Mouse (Mus musculus) heart, embryonic 16.5 days (tissue): ENCODE results near the gene Akr7a5. TPM values are rescaled to one million over a fixed set of nuclear protein-coding genes. Genes with fewer than 3 reads are reported as not detected.

Source experiments
- ATAC-seq: fragments of 200-750 bp; cut with Nextera tagmentation; replicated peaks from 2 replicates; pipeline ENCODE4 v1.8.0; 2017; ENCODE audit warnings: moderate number of reproducible peaks; ENCODE audit not compliant: insufficient read depth, low FRiP score; ENCODE audit errors: extremely low read depth
- H3K27ac ChIP-seq: fragments of 300-500 bp; sonication (generic); 2 replicates; pipeline ENCODE4 v1.5.1; 2014; ENCODE audit warnings: mild to moderate bottlenecking, low read length, control low read depth, moderate library complexity
- H3K27me3 ChIP-seq: fragments of 300-500 bp; sonication (generic); 2 replicates; pipeline ENCODE4 v1.6.1; 2014; ENCODE audit warnings: low read length, mixed read lengths; ENCODE audit not compliant: control insufficient read depth, insufficient read depth
- H3K36me3 ChIP-seq: fragments of 300-500 bp; sonication (generic); 2 replicates; pipeline ENCODE4 v1.6.1; 2014; ENCODE audit not compliant: control insufficient read depth, insufficient read depth
- H3K4me1 ChIP-seq: fragments of 300-500 bp; sonication (generic); 2 replicates; pipeline ENCODE4 v1.6.1; 2014; ENCODE audit warnings: low read length, mixed read lengths; ENCODE audit not compliant: control insufficient read depth, insufficient read depth
- H3K4me2 ChIP-seq: fragments of 300-500 bp; sonication (generic); 2 replicates; pipeline ENCODE4 v1.6.1; 2014; ENCODE audit warnings: low read depth, mild to moderate bottlenecking, control low read depth, low read length
- H3K4me3 ChIP-seq: fragments of 300-500 bp; sonication (generic); 2 replicates; pipeline ENCODE4 v1.5.1; 2014; ENCODE audit warnings: mild to moderate bottlenecking, control low read depth, low read length
- H3K9ac ChIP-seq: fragments of 300-500 bp; sonication (generic); 2 replicates; pipeline ENCODE4 v1.6.1; 2014; ENCODE audit warnings: low read length, control low read depth
- H3K9me3 ChIP-seq: fragments of 300-500 bp; sonication (generic); replicated peaks from 2 replicates; pipeline ENCODE4 v1.6.1; 2016; ENCODE audit warnings: low read length; ENCODE audit not compliant: control insufficient read depth
- WGBS: fragments of 180-500 bp; shearing (Covaris S2); extraction: QIAGEN DNeasy Blood & Tissue Kit; methylation state at CpG from one replicate; pipeline ENCODE4 v1.1.7; 2014; 5-methylcytosine and 5-hydroxymethylcytosine counted together
- polyA plus RNA-seq: library from polyadenylated mRNA; unstranded; fragments of >200 nt; fragmentation: Nextera tagmentation; extraction: Ambion mirVana; gene quantifications from 2 replicates; pipeline ENCODE4 v1.2.1, GENCODE M21; 2015

Gene Akr7a5
- polyA plus RNA-seq, 1 experiment from 2014 or later: 74.5 TPM

DNA sequence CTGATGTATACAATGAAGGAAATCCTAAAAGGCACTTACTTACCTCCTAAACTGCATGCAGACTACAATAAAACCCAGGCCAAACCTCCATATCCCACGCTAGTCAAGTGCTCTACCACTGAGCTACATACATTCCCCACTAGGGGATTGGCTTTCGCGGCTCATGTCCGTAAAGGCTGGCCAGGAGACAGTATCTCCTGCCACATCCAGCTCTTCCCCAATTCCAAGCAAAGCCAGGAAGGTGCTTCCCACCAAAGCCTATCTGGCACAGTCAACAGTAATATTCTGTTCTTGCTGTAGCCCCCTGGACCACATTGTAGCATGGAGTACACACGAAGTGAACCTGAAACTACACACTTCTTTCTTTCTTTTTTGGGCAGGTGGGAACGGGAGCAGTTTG lies 893 bp upstream of the Akr7a5 start:
- Histone ChIP-seq H3K27ac (no peak overlapping the region), H3K4me1 (peaks cover 17% of the 10 kb centered on the region), H3K27me3 (peaks cover 2% of the 10 kb centered on the region; the same call in 1 of the 2 replicates), H3K9ac (peak overlapping the region; percentile 96), H3K9me3 (no peaks in the 10 kb centered on the region), H3K36me3 (0 out of 2 replicates have a peak, but pooled peaks cover 3% of the 10 kb centered on the region), H3K4me3 (peak overlapping the region; percentile 93), H3K4me2 (peak overlapping the region; percentile 99)
- no peak for ATAC-seq
- 23% methylated on average over 6 of the region's 6 CpGs for WGBS

DNA sequence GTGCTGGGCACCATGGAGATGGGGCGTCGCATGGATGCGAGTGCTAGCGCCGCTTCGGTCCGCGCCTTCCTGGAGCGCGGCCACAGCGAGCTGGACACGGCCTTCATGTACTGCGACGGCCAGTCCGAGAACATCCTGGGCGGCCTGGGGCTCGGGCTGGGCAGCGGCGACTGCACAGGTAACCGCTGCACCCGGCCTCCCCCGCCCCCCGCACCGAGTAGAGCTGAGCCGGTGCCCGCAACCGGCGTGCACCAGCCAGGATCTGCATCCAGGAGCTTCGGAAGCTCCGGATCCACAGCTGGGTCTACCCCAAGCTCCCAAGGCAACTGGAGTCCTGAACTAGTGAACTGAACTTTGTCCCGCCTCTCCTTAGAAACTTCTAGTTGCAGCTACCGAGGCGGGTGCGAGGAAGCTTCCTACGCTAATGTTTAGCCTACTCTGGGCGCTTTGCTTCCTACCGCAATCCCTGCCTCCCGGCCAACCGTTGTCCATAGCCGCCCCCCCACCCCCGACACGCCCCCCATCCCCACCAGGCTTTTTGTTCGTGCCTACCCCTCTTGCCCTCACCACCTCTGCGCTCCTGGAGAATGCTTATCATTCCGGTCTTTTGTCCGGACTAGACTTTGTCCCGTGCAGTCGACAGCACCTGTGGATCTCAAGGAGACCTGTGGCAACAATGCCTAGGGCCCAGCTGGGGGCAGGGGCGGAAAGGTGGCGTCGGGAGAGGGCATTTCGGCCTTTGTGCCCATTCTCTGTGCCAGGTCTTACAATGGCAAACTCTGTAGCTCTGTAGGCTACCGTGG lies 556 bp downstream of the Akr7a5 start:
- Histone ChIP-seq H3K9me3 (no peaks in the 10 kb centered on the region), H3K27me3 (peaks cover 2% of the 10 kb centered on the region; the same call in 1 of the 2 replicates), H3K9ac (peak overlapping the region; percentile 96), H3K4me3 (peak overlapping the region; percentile 93), H3K36me3 (peaks cover 9% of the 10 kb centered on the region), H3K4me2 (peak overlapping the region; percentile 99), H3K27ac (peak overlapping the region; percentile 73), H3K4me1 (peaks cover 17% of the 10 kb centered on the region)
- 2% methylated on average over 53 of the region's 53 CpGs for WGBS
- ATAC-seq: peak; percentile 74

DNA sequence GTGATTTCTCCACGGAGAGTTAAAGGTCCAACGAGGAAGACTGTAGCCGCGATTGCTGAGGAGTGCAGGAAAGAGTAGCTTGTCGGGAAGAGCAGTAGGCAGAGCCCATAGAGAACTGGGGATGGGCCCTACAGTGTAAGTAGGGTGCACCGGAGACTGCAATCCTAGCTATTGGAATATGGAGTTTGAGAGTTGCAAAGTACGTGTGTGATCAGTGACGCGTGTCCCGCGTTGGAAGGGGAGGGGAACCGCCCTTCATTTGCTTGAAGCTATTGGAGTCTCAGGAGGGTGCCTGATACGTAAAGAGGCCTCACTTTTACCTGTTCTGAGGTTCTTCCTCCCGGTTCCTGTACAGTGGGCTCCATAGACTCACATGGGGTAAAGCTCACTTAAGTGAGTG lies 1.2 kb downstream of the Akr7a5 start:
- Histone ChIP-seq H3K27me3 (peaks cover 2% of the 10 kb centered on the region; the same call in 1 of the 2 replicates), H3K27ac (no peak overlapping the region), H3K4me1 (peaks cover 17% of the 10 kb centered on the region), H3K9me3 (no peaks in the 10 kb centered on the region), H3K9ac (peak overlapping the region; percentile 96), H3K36me3 (peaks cover 9% of the 10 kb centered on the region), H3K4me3 (peak overlapping the region; percentile 93), H3K4me2 (peak overlapping the region; percentile 99)
- WGBS: 28% methylated on average over 14 of the region's 14 CpGs
- ATAC-seq: no peak

DNA sequence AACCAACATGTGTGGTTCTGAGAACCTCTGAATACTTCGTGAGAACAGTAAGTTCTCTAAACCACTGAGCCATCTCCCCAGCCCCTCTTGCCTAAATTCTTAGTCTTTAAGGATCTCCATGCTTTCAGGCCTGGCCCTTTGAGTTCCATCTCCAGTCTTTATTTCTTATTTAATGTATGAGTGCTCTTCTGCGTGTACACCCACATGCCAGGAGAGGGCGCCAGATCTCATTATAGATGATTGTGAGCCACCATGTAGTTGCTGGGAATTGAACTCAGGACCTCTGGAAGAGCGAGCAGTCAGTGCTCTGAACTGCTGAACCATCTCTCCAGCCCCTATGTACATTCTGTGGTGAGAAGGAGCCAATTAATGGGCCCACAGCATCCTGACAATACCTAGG lies 2.1 kb downstream of the Akr7a5 start:
- Histone ChIP-seq H3K9me3 (no peaks in the 10 kb centered on the region), H3K4me3 (no peak overlapping the region), H3K27ac (no peak overlapping the region), H3K9ac (no peak overlapping the region), H3K4me1 (peaks cover 17% of the 10 kb centered on the region), H3K27me3 (peaks cover 2% of the 10 kb centered on the region; the same call in 1 of the 2 replicates), H3K36me3 (peaks cover 7% of the 10 kb centered on the region), H3K4me2 (no peak overlapping the region)
- 59% methylated on average over 4 of the region's 4 CpGs for WGBS
- ATAC-seq: no peak

DNA sequence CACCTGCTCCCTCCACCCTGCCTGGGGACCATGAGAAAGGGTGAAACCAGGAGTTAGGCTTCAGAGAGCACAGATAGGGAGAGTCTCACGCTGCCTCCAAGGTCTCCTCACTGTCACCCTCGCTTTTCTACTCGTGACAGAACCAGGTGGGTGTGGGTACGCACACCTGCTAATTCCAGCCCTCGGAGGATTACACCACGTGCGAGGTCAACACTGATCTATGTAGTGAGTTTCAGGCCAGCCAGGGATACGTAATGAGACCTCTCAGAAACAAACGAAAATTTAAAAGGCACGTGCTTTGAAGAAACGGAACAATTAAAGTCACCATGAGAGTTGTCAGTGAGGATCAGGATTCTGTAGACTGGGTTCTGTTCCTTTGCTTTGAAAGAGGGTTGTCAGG lies 7.9 kb downstream of the Akr7a5 start:
- Histone ChIP-seq H3K36me3 (peaks cover 16% of the 10 kb centered on the region), H3K4me3 (no peak overlapping the region), H3K9me3 (no peaks in the 10 kb centered on the region), H3K27ac (no peak overlapping the region), H3K27me3 (no peaks in the 10 kb centered on the region), H3K4me1 (no peaks in the 10 kb centered on the region), H3K4me2 (no peak overlapping the region), H3K9ac (no peak overlapping the region)
- no peak for ATAC-seq
- 88% methylated on average over 11 of the region's 11 CpGs for WGBS

DNA sequence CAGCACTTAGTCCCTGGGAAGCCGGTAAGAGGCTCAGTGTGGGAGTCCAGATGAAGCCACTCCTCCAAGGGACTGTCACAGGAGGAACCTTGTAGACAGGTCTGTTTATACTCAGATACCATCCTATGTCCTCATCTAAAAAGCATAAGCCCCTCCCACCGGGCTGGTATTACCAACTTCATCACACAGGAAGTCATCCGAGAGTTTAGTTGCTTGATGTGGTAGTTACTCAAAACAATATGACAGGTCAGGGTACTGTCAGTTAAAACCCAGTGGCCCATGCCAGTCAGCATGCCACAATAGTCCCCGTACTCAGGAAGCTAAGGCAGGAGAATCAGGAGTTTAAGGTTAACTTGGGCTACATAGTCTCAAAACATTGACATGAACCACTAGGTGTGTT lies 9.2 kb downstream of the Akr7a5 start:
- Histone ChIP-seq H3K27me3 (no peaks in the 10 kb centered on the region), H3K9me3 (no peaks in the 10 kb centered on the region), H3K36me3 (peaks cover 15% of the 10 kb centered on the region), H3K4me2 (no peak overlapping the region), H3K4me3 (no peak overlapping the region), H3K27ac (no peak overlapping the region), H3K9ac (no peak overlapping the region), H3K4me1 (no peaks in the 10 kb centered on the region)
- ATAC-seq: no peak
- 87% methylated on average over 4 of the region's 4 CpGs for WGBS

DNA sequence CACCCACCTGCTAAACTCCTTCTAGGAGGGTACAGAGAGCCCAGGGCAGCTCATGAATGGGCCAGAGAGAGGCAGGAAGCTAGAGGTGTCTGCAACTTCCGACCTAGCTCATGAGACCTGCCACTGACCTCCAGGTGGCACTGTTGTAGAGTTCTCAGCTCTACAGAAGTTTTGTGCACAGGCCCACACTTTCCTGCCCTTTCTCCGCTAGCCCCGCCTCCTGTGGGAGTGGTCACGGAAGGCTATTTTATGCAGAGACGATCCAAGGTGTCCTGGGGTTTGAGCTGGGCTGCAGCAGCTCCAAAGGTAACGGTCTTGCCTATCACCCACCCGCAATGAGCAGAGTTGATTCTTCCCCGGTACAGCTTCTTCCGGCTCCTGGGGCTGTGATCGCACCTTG lies 20.1 kb downstream of the Akr7a5 start:
- Histone ChIP-seq H3K4me1 (no peaks in the 10 kb centered on the region), H3K4me3 (peak overlapping the region; percentile 48), H3K36me3 (no peaks in the 10 kb centered on the region), H3K27ac (no peak overlapping the region), H3K4me2 (peak overlapping the region; percentile 67), H3K9me3 (no peaks in the 10 kb centered on the region), H3K27me3 (no peaks in the 10 kb centered on the region; the same call in 1 of the 2 replicates), H3K9ac (peak overlapping the region; percentile 56; the same call in 1 of the 2 replicates)
- ATAC-seq: peak; percentile 76
- 7% methylated on average over 10 of the region's 10 CpGs for WGBS

DNA sequence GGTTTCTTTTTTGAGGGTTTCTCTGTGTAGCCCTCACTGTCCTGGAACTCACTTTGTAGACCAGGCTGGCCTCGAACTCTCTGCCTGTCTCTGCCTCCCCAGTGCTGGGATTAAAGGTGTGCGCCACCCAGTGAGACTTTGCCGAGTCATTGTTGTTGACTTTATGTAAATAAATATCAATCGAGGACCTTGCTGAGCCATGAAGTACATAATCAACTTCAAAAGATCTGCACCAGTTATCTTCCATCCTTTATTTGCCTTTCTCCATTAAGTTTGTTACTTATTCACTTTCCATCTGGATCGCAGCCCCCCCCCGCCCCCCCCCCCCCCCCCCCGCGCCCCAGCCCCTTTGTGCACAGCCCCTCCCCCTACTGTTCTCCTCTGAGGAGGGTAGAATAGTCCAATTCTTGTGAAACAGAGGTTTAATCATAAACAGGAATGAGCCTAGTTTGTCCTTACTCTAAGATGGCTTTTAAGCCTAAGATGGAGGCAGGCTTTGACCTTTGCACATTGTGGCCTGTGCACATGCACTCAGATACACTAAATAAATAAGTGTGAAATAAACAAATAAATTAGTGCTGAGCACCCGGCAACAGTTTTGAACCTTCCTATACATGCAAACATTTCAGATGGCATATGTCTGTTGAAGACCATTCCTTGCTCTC lies 24.2 kb downstream of the Akr7a5 start:
- Histone ChIP-seq H3K27ac (no peak overlapping the region), H3K27me3 (peaks cover 2% of the 10 kb centered on the region; the same call in 1 of the 2 replicates), H3K4me1 (no peaks in the 10 kb centered on the region), H3K4me2 (no peak overlapping the region), H3K4me3 (no peak overlapping the region), H3K36me3 (no peaks in the 10 kb centered on the region), H3K9me3 (no peaks in the 10 kb centered on the region), H3K9ac (no peak overlapping the region)
- ATAC-seq: no peak
- 69% methylated on average over 7 of the region's 9 CpGs for WGBS

DNA sequence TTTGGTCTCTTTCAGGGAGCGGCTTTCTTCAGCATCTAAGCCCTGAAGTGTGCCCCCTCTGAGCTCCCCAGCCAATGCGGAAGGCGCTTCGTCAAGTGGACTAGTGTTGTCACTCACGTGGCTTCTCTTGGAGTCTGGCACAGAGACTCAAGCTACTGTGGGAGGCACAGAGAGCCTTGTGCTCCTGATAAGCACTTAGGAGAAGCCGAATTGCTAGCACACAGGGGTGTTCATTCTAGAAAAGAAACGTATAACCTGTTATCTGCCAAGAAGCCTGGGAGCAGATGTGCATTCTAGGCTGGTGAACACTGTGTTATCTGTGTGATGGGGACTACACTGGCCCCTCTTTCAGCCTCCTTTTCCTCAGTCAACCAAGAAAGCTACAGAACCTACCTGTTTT lies 25.0 kb downstream of the Akr7a5 start:
- Histone ChIP-seq H3K9me3 (no peaks in the 10 kb centered on the region), H3K4me1 (no peaks in the 10 kb centered on the region), H3K4me3 (no peak overlapping the region), H3K4me2 (no peak overlapping the region), H3K27me3 (peaks cover 2% of the 10 kb centered on the region; the same call in 1 of the 2 replicates), H3K9ac (no peak overlapping the region), H3K27ac (no peak overlapping the region), H3K36me3 (no peaks in the 10 kb centered on the region)
- ATAC-seq: no peak
- WGBS: 36% methylated on average over 7 of the region's 7 CpGs
